Mouse (Mus musculus) stomach, postnatal 0 days (tissue): ENCODE measurements at regions not wholly inside any gene's neighbourhood (a gene's known extent, or its start where the extent isn't known, plus 50 kb on each side); places are given as distances from the start of the nearest gene placed in this dataset.

Experiments used
- CTCF ChIP-seq: IDR thresholded peaks from 2 replicates; pipeline ENCODE4 v1.5.1; 2016; ENCODE audit warnings: antibody characterized with exemption, low read depth, mild to moderate bottlenecking, moderate library complexity
- EP300 ChIP-seq: optimal IDR thresholded peaks from 2 replicates; pipeline ENCODE3; 2016; ENCODE audit warnings: antibody characterized with exemption

- TF ChIP-seq CTCF, result no peak
- no peak for TF ChIP-seq EP300
Measured at GRCm38 (mm10) chr11:66836633-66837380, 75.0 kb upstream of the Pirt start.
